Mouse (Mus musculus): ENCODE measurements around the gene Tmem265. TPM values are rescaled to one million over a fixed set of nuclear protein-coding genes. Genes with fewer than 3 reads are reported as not detected.
A peak's percentile ranks its signal among the peaks of the same experiment; 100 is the strongest.

The Tmem265 gene
- total and polyA plus RNA-seq, 2 experiments from 2014 or later: 2.7 to 8.7 TPM

- no peaks in the 10 kb centered on the region for H3K27me3 ChIP-seq (ENCODE audit: insufficient read depth, low read length)
- ATAC-seq (ENCODE audit: low FRiP score) (0 out of 2 replicates have a peak, but pooled peaks have one; percentile 45), DNase-seq (ENCODE audit: low spot score) (peak; percentile 11)
- no peaks in the 10 kb centered on the region for H3K9me3 ChIP-seq (ENCODE audit: low read length)
- H3K9ac ChIP-seq (replicated peaks; ENCODE audit: low read length, poor library complexity, severe bottlenecking): peak overlapping the region; percentile 94
- H3K4me2 ChIP-seq (ENCODE audit: low read depth, low read length, poor library complexity, severe bottlenecking): peak overlapping the region; percentile 93
- no peak for TF ChIP-seq CTCF (IDR thresholded peaks at IDR 0.05)
- peak overlapping the region; percentile 100 for H3K4me3 ChIP-seq (ENCODE audit: low read depth, low read length)
- peaks cover 30% of the 10 kb centered on the region for H3K36me3 ChIP-seq (ENCODE audit: insufficient read depth, low read length)
- H3K27ac ChIP-seq (ENCODE audit: low read depth, low read length): peak overlapping the region; percentile 96
- WGBS: under 1% methylated on average over 17 of the region's 44 CpGs
- H3K4me1 ChIP-seq (ENCODE audit: insufficient read depth, low read length): peaks cover 6% of the 10 kb centered on the region; the same call in 1 of the 2 replicates
These were observed 53.3 kb downstream of the Tmem265 start for GRCm38 (mm10) chr7:127614511-127614890.

DNA sequence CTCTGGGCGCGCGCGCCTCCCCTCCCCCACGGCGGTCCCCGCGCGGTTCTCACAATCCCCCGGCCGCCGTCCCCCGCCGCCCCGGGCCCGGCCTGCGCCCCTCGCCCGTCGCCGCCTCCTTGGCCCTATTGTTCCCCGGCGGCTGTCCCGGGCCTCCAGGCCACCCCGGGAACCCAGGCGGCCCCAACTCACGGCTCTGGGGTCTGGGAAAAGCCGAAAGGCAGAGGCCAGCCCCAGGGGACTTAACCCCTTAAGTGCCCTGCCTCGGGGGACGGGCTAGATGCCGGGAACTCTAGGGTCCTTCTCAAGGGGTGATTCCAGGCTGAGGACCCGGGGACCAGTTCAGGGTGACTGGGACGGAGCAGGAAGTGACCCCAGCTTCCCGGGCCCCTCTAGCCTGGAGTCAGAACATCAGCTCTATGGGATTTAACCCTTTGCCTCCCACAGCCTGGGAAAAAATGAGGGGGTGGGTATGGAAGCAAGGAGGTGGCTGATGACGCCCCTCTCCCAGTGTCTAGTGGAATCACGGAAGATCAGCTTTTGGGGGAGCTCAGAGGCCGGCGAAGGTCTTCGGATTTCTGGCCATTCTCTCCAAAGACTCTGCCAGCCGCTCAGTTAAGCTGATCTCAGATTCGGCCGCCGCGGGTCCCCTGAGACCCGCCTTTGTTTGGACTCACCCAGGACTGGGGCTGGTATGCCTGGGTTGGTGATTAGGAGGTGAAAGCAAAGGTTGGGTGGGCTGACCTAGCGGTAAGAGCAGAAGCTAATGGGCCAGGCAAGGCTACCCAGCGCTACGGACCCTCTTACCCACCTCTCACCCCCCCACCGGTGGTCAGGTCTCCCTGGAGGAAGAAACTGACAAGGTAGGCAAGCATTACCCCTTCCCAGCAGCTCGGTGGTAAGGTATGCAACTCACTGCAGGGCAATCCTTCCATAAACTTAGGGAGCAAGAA, 54.0 kb downstream of the Tmem265 start, which contains the start of gene Zfp629:
Gene Zfp629 (minus strand): TSS at position 907 of the 953 bp plus-strand sequence.
- Histone ChIP-seq H3K27me3 (ENCODE audit: insufficient read depth, low read length) (no peaks in the 10 kb centered on the region), H3K36me3 (ENCODE audit: insufficient read depth, low read length) (peaks cover 24% of the 10 kb centered on the region), H3K9ac (replicated peaks; ENCODE audit: low read length, poor library complexity, severe bottlenecking) (peak within 1 kb of the TSS; percentile 94), H3K4me3 (ENCODE audit: low read depth, low read length) (peak within 1 kb of the TSS; percentile 100), H3K4me1 (ENCODE audit: insufficient read depth, low read length) (peaks cover 6% of the 10 kb centered on the region; the same call in 1 of the 2 replicates), H3K4me2 (ENCODE audit: low read depth, low read length, poor library complexity, severe bottlenecking) (peak within 1 kb of the TSS; percentile 93), H3K9me3 (ENCODE audit: low read length) (no peaks in the 10 kb centered on the region), H3K27ac (ENCODE audit: low read depth, low read length) (peak within 1 kb of the TSS; percentile 96)
- TF ChIP-seq CTCF (IDR thresholded peaks at IDR 0.05): no peak
- peak; percentile 94 for DNase-seq (ENCODE audit: low spot score)
- WGBS: under 1% methylated on average over 38 of the region's 50 CpGs
- ATAC-seq (ENCODE audit: low FRiP score): peak; percentile 93

DNA sequence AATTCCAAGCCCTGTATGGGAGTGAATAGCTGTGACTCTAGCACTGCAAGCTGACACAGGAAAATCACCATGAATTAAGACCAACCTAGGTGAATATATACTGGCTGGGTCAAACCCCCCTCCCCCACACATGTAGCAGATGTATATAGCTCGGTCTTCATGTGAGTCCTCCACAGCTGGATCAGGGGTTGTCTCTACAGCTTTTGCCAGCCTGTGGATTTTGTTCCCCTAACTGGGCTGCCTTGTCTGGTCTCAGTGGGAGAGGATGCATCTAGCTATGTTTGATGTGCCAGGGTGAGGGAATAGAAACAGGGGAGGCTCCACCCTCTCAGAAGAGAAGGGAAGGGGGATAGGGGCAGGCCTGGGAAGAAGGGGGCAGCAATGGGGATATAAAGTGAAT, 55.1 kb downstream of the Tmem265 start:
- TF ChIP-seq CTCF (IDR thresholded peaks at IDR 0.05): no peak
- H3K9ac ChIP-seq (replicated peaks; ENCODE audit: low read length, poor library complexity, severe bottlenecking): no peak overlapping the region
- WGBS: 29% methylated on average over 1 of the region's 1 CpGs

More for the DNA sequence above, 55.1 kb downstream of the Tmem265 start:
- no peak for DNase-seq (ENCODE audit: low spot score)
- H3K36me3 ChIP-seq (ENCODE audit: insufficient read depth, low read length): peaks cover 12% of the 10 kb centered on the region
- no peaks in the 10 kb centered on the region for H3K27me3 ChIP-seq (ENCODE audit: insufficient read depth, low read length)
- H3K4me2 ChIP-seq (ENCODE audit: low read depth, low read length, poor library complexity, severe bottlenecking): peak overlapping the region; percentile 93
- H3K27ac ChIP-seq (ENCODE audit: low read depth, low read length): no peak overlapping the region
- ATAC-seq (ENCODE audit: low FRiP score): no peak
- H3K4me1 ChIP-seq (ENCODE audit: insufficient read depth, low read length): peaks cover 6% of the 10 kb centered on the region; the same call in 1 of the 2 replicates
- peak overlapping the region; percentile 100 for H3K4me3 ChIP-seq (ENCODE audit: low read depth, low read length)
- H3K9me3 ChIP-seq (ENCODE audit: low read length): no peaks in the 10 kb centered on the region

Other genes starting within 250 kb of the Tmem265 start
- gene Zfp768, start 215.8 kb upstream of the Tmem265 start, total RNA-seq (2014; rRNA removed): 47.2 and 56.3 TPM in 2 replicates
- 12.7 and 14.9 TPM in 2 replicates for gene Zfp768, start 215.8 kb upstream of the Tmem265 start, polyA plus RNA-seq (2015; fragmentation: Nextera tagmentation; extraction: Ambion mirVana)
- 8.3 and 8.6 TPM in 2 replicates for gene Zfp747, start 185.3 kb upstream of the Tmem265 start, total RNA-seq (2014; rRNA removed)
- 4.0 and 5.8 TPM in 2 replicates for gene Zfp747, start 185.3 kb upstream of the Tmem265 start, polyA plus RNA-seq (2015; fragmentation: Nextera tagmentation; extraction: Ambion mirVana)
- 4.0 and 4.1 TPM in 2 replicates for gene 9130019O22Rik, start 174.2 kb upstream of the Tmem265 start, total RNA-seq (2014; rRNA removed)
- gene 9130019O22Rik, start 174.2 kb upstream of the Tmem265 start, polyA plus RNA-seq (2015; fragmentation: Nextera tagmentation; extraction: Ambion mirVana): 1.4 and 2.0 TPM in 2 replicates
- gene E430018J23Rik, start 167.8 kb upstream of the Tmem265 start, total RNA-seq (2014; rRNA removed): 8.5 and 9.1 TPM in 2 replicates
- gene E430018J23Rik, start 167.8 kb upstream of the Tmem265 start, polyA plus RNA-seq (2015; fragmentation: Nextera tagmentation; extraction: Ambion mirVana): 1.4 and 1.9 TPM in 2 replicates
- 4.7 and 6.7 TPM in 2 replicates for gene Zfp764, start 154.6 kb upstream of the Tmem265 start, total RNA-seq (2014; rRNA removed)
- gene Zfp764, start 154.6 kb upstream of the Tmem265 start, polyA plus RNA-seq (2015; fragmentation: Nextera tagmentation; extraction: Ambion mirVana): 2.7 and 3.6 TPM in 2 replicates
- 21.1 and 33.1 TPM in 2 replicates for gene Zfp688, start 139.3 kb upstream of the Tmem265 start, total RNA-seq (2014; rRNA removed)
- gene Zfp688, start 139.3 kb upstream of the Tmem265 start, polyA plus RNA-seq (2015; fragmentation: Nextera tagmentation; extraction: Ambion mirVana): 34.3 and 36.0 TPM in 2 replicates
- gene Zfp689, start 112.2 kb upstream of the Tmem265 start, total RNA-seq (2014; rRNA removed): 7.7 and 11.0 TPM in 2 replicates
- 7.3 and 8.0 TPM in 2 replicates for gene Zfp689, start 112.2 kb upstream of the Tmem265 start, polyA plus RNA-seq (2015; fragmentation: Nextera tagmentation; extraction: Ambion mirVana)
- gene Prr14, start 101.8 kb upstream of the Tmem265 start, total RNA-seq (2014; rRNA removed): 36.2 and 38.7 TPM in 2 replicates
- gene Prr14, start 101.8 kb upstream of the Tmem265 start, polyA plus RNA-seq (2015; fragmentation: Nextera tagmentation; extraction: Ambion mirVana): 28.2 and 28.3 TPM in 2 replicates
- 41.0 and 44.8 TPM in 2 replicates for gene Fbrs, start 82.2 kb upstream of the Tmem265 start, total RNA-seq (2014; rRNA removed)
- gene Fbrs, start 82.2 kb upstream of the Tmem265 start, polyA plus RNA-seq (2015; fragmentation: Nextera tagmentation; extraction: Ambion mirVana): 9.6 and 11.8 TPM in 2 replicates
- gene Srcap, start 49.4 kb upstream of the Tmem265 start, total RNA-seq (2014; rRNA removed): 31.7 and 50.8 TPM in 2 replicates
- 25.9 and 30.4 TPM in 2 replicates for gene Srcap, start 49.4 kb upstream of the Tmem265 start, polyA plus RNA-seq (2015; fragmentation: Nextera tagmentation; extraction: Ambion mirVana)
- gene Gm42715, start 41.8 kb upstream of the Tmem265 start, total RNA-seq (2014; rRNA removed): 19.6 and 32.1 TPM in 2 replicates
- 9.0 and 11.4 TPM in 2 replicates for gene Gm42715, start 41.8 kb upstream of the Tmem265 start, polyA plus RNA-seq (2015; fragmentation: Nextera tagmentation; extraction: Ambion mirVana)
- gene Phkg2, start 11.9 kb downstream of the Tmem265 start, total RNA-seq (2014; rRNA removed): 54.0 and 60.9 TPM in 2 replicates
- 62.5 and 64.7 TPM in 2 replicates for gene Phkg2, start 11.9 kb downstream of the Tmem265 start, polyA plus RNA-seq (2015; fragmentation: Nextera tagmentation; extraction: Ambion mirVana)
- gene Ccdc189, start 27.2 kb downstream of the Tmem265 start, total RNA-seq (2014; rRNA removed): 6.7 and 8.1 TPM in 2 replicates
- 11.8 and 13.5 TPM in 2 replicates for gene Ccdc189, start 27.2 kb downstream of the Tmem265 start, polyA plus RNA-seq (2015; fragmentation: Nextera tagmentation; extraction: Ambion mirVana)
- 34.5 and 42.9 TPM in 2 replicates for gene Rnf40, start 27.4 kb downstream of the Tmem265 start, total RNA-seq (2014; rRNA removed)
- gene Rnf40, start 27.4 kb downstream of the Tmem265 start, polyA plus RNA-seq (2015; fragmentation: Nextera tagmentation; extraction: Ambion mirVana): 38.1 and 40.9 TPM in 2 replicates
- 36.1 and 42.6 TPM in 2 replicates for gene Zfp629, start 54.4 kb downstream of the Tmem265 start, total RNA-seq (2014; rRNA removed)
- gene Zfp629, start 54.4 kb downstream of the Tmem265 start, polyA plus RNA-seq (2015; fragmentation: Nextera tagmentation; extraction: Ambion mirVana): 15.1 and 15.5 TPM in 2 replicates
- gene Bcl7c, start 147.5 kb downstream of the Tmem265 start, total RNA-seq (2014; rRNA removed): 115 and 131 TPM in 2 replicates
- gene Bcl7c, start 147.5 kb downstream of the Tmem265 start, polyA plus RNA-seq (2015; fragmentation: Nextera tagmentation; extraction: Ambion mirVana): 41.3 and 49.2 TPM in 2 replicates
- gene Ctf1, start 151.3 kb downstream of the Tmem265 start, total RNA-seq (2014; rRNA removed): 5.5 and 5.6 TPM in 2 replicates
- gene Ctf1, start 151.3 kb downstream of the Tmem265 start, polyA plus RNA-seq (2015; fragmentation: Nextera tagmentation; extraction: Ambion mirVana): 3.2 and 3.8 TPM in 2 replicates
- not detected in 2 replicates for gene Ctf2, start 170.8 kb downstream of the Tmem265 start, total RNA-seq (2014; rRNA removed)
- gene Ctf2, start 170.8 kb downstream of the Tmem265 start, polyA plus RNA-seq (2015; fragmentation: Nextera tagmentation; extraction: Ambion mirVana): not detected in 2 replicates
- gene Fbxl19, start 183.2 kb downstream of the Tmem265 start, total RNA-seq (2014; rRNA removed): 207 and 221 TPM in 2 replicates
- 5.9 and 8.3 TPM in 2 replicates for gene Fbxl19, start 183.2 kb downstream of the Tmem265 start, polyA plus RNA-seq (2015; fragmentation: Nextera tagmentation; extraction: Ambion mirVana)
- gene Orai3, start 208.4 kb downstream of the Tmem265 start, total RNA-seq (2014; rRNA removed): 14.8 and 17.6 TPM in 2 replicates
- gene Orai3, start 208.4 kb downstream of the Tmem265 start, polyA plus RNA-seq (2015; fragmentation: Nextera tagmentation; extraction: Ambion mirVana): 9.9 and 10.0 TPM in 2 replicates
- gene Setd1a, start 215.3 kb downstream of the Tmem265 start, total RNA-seq (2014; rRNA removed): 18.0 and 19.8 TPM in 2 replicates
- 12.7 and 16.4 TPM in 2 replicates for gene Setd1a, start 215.3 kb downstream of the Tmem265 start, polyA plus RNA-seq (2015; fragmentation: Nextera tagmentation; extraction: Ambion mirVana)
- not detected in 2 replicates for gene Gm49388, start 224.2 kb downstream of the Tmem265 start, total RNA-seq (2014; rRNA removed)
- not detected in 2 replicates for gene Gm49388, start 224.2 kb downstream of the Tmem265 start, polyA plus RNA-seq (2015; fragmentation: Nextera tagmentation; extraction: Ambion mirVana)
- 7.1 and 12.8 TPM in 2 replicates for gene Hsd3b7, start 239.2 kb downstream of the Tmem265 start, total RNA-seq (2014; rRNA removed)
- 8.6 and 11.3 TPM in 2 replicates for gene Hsd3b7, start 239.2 kb downstream of the Tmem265 start, polyA plus RNA-seq (2015; fragmentation: Nextera tagmentation; extraction: Ambion mirVana)